ENCODE assay signal across 8 mouse cellular contexts in genomic region chr15:77928091-77928490, GRCm38 (mm10). TPM values are rescaled to one million over a fixed set of nuclear protein-coding genes. Genes with fewer than 3 reads are reported as not detected.
DNase-seq lines count a peak whose midpoint lies in the region; ATAC-seq and TF ChIP-seq lines count a peak whose summit lies in the region.

No protein-coding gene starts in this region.

- no peaks in the 10 kb centered on the region for H3K27me3 ChIP-seq in C2C12 (ENCODE audit: control insufficient read depth, insufficient read depth, insufficient read length)
- no peaks in the 10 kb centered on the region for H3K27me3 ChIP-seq in forebrain, embryonic 11.5 days (ENCODE audit: control insufficient read depth, insufficient read depth, low read length)
- no peaks in the 10 kb centered on the region for H3K27me3 ChIP-seq in liver, embryonic 13.5 days

- no peak for ATAC-seq in forebrain, embryonic 11.5 days (replicated peaks; ENCODE audit: low FRiP score)
- no peak for ATAC-seq in liver, embryonic 13.5 days (ENCODE audit: low read depth)

- peaks cover 62% of the 10 kb centered on the region for H3K79me2 ChIP-seq in C2C12 (ENCODE audit: control insufficient read depth, insufficient read depth)

- peak overlapping the region; percentile 72 for H3K9ac ChIP-seq in forebrain, embryonic 11.5 days (ENCODE audit: low read length)
- peak overlapping the region; percentile 85 for H3K9ac ChIP-seq in liver, embryonic 13.5 days

- peak overlapping the region; percentile 83 for H3K4me3 ChIP-seq in gastrocnemius, adult 2 months
- peak overlapping the region; percentile 59 for H3K4me3 ChIP-seq in C2C12 (ENCODE audit: insufficient read depth, poor library complexity, severe bottlenecking)
- H3K4me3 ChIP-seq in forebrain, embryonic 11.5 days (ENCODE audit: low read depth, low read length) = peak overlapping the region; percentile 71
- peak overlapping the region; percentile 88 for H3K4me3 ChIP-seq in liver, embryonic 13.5 days (replicated peaks)

- 0 out of 2 replicates have a peak, but pooled peaks cover 2% of the 10 kb centered on the region for H3K4me1 ChIP-seq in forebrain, embryonic 11.5 days (replicated peaks; ENCODE audit: control insufficient read depth, insufficient read depth, low read length)
- H3K4me1 ChIP-seq in liver, embryonic 13.5 days (replicated peaks) = peaks cover 64% of the 10 kb centered on the region

- H3ac ChIP-seq in C2C12 (ENCODE audit: control insufficient read depth, insufficient read length, low read depth) = peak overlapping the region; percentile 89

- 28% methylated on average over 4 of the region's 4 CpGs for WGBS in forebrain, embryonic 11.5 days
- WGBS in liver, embryonic 13.5 days (ENCODE audit: insufficient replicate concordance) = 15% methylated on average over 4 of the region's 4 CpGs

- no peak for DNase-seq in gastrocnemius, adult 2 months
- no peak for DNase-seq in gastrocnemius, postnatal 14 days
- no peak for DNase-seq in forebrain, embryonic 11.5 days (ENCODE audit: low spot score)
- no peak for DNase-seq in liver, embryonic 13.5 days
- DNase-seq in MN1 (ENCODE audit: low spot score) = no peak
- no peak for DNase-seq in ovary, postnatal 36 days (ENCODE audit: low spot score)
- DNase-seq in layer of hippocampus, postnatal 25 days (ENCODE audit: extremely low spot score in 1 of 2, low spot score in 1 of 2) = no peak

- H3K27ac ChIP-seq in gastrocnemius, adult 2 months = peak overlapping the region; percentile 100
- no peak overlapping the region for H3K27ac ChIP-seq in forebrain, embryonic 11.5 days (ENCODE audit: low read depth, low read length)
- H3K27ac ChIP-seq in liver, embryonic 13.5 days = peak overlapping the region; percentile 91

- peaks cover 44% of the 10 kb centered on the region for H3K36me3 ChIP-seq in C2C12 (ENCODE audit: control insufficient read depth, insufficient read depth)
- no peaks in the 10 kb centered on the region; the same call in 1 of the 2 replicates for H3K36me3 ChIP-seq in forebrain, embryonic 11.5 days (ENCODE audit: control insufficient read depth, insufficient read depth, low read length)
- H3K36me3 ChIP-seq in liver, embryonic 13.5 days = peaks cover 46% of the 10 kb centered on the region

- TF ChIP-seq CTCF in gastrocnemius, adult 2 months (IDR thresholded peaks at IDR 0.05) = no peak
- TF ChIP-seq CTCF in C2C12 (IDR thresholded peaks at IDR 0.05; ENCODE audit: control insufficient read depth, insufficient read depth, insufficient read length) = no peak

- no peaks in the 10 kb centered on the region for H3K9me3 ChIP-seq in forebrain, embryonic 11.5 days (ENCODE audit: control insufficient read depth, low read length)
- no peaks in the 10 kb centered on the region for H3K9me3 ChIP-seq in liver, embryonic 13.5 days (replicated peaks)

- intact Hi-C loops in gastrocnemius, adult 2 months (cut with DNase I) = no loop called here
- intact Hi-C loops in gastrocnemius, postnatal 14 days (cut with DNase I; ENCODE audit: low total_unique reads) = no loop called here

- H3K4me2 ChIP-seq in forebrain, embryonic 11.5 days (ENCODE audit: low read depth, low read length, severe bottlenecking) = peak overlapping the region; percentile 60
- H3K4me2 ChIP-seq in liver, embryonic 13.5 days = peak overlapping the region; percentile 79

- peaks cover 30% of the 10 kb centered on the region for H3K79me3 ChIP-seq in C2C12 (ENCODE audit: low read depth)

TF ChIP-seq in C2C12, 6 proteins besides CTCF, POLR2A, EP300 and RAD21:
- no peak for TF ChIP-seq MYOD1 (IDR thresholded peaks at IDR 0.05; ENCODE audit: control insufficient read depth, insufficient read length, low read depth)
- TF ChIP-seq FOSL1 (IDR thresholded peaks at IDR 0.05; ENCODE audit: insufficient read depth, low read length, poor library complexity, severe bottlenecking) = no peak

RNA-seq across cellular contexts. Expression of gene Txn2, which starts 0.7 kb away (rescaled TPM):
- total RNA-seq in gastrocnemius, adult 2 months (2021) = 100 to 1,000 TPM; 189 to 247 TPM
- total RNA-seq in gastrocnemius, postnatal 14 days (2021) = 100 to 1,000 TPM; 221 to 245 TPM
- 371 TPM for polyA plus RNA-seq in C2C12 (2012; fragmentation: generic; extraction: Trizol)
- 232 and 267 TPM in 2 replicates for polyA plus RNA-seq in forebrain, embryonic 11.5 days (2014; fragmentation: Nextera tagmentation; extraction: Ambion mirVana)
- 235 and 238 TPM in 2 replicates for polyA plus RNA-seq in liver, embryonic 13.5 days (2015; fragmentation: Nextera tagmentation; extraction: Ambion mirVana)
- 100 to 1,000 TPM; 115 to 140 TPM for total RNA-seq in layer of hippocampus, postnatal 25 days (2021)

RNA-seq across cellular contexts. Expression of gene Foxred2, which starts 28.4 kb away (rescaled TPM):
- total RNA-seq in gastrocnemius, adult 2 months (2021) = under 1 TPM; 0.43 to 0.84 TPM
- 1 to 10 TPM; 1.2 to 1.6 TPM for total RNA-seq in gastrocnemius, postnatal 14 days (2021)
- 7.3 TPM for polyA plus RNA-seq in C2C12 (2012; fragmentation: generic; extraction: Trizol)
- polyA plus RNA-seq in forebrain, embryonic 11.5 days (2014; fragmentation: Nextera tagmentation; extraction: Ambion mirVana) = 9.1 TPM in 2 replicates
- polyA plus RNA-seq in liver, embryonic 13.5 days (2015; fragmentation: Nextera tagmentation; extraction: Ambion mirVana) = 1.0 and 1.1 TPM in 2 replicates
- 10 to 100 TPM; 11.0 to 13.4 TPM for total RNA-seq in layer of hippocampus, postnatal 25 days (2021)

RNA-seq across cellular contexts. Expression of gene Eif3d, which starts 42.5 kb away (rescaled TPM):
- 10 to 100 TPM; 57.7 to 63.5 TPM for total RNA-seq in gastrocnemius, adult 2 months (2021)
- total RNA-seq in gastrocnemius, postnatal 14 days (2021) = 10 to 100 TPM; 67.7 to 73.6 TPM
- 428 TPM for polyA plus RNA-seq in C2C12 (2012; fragmentation: generic; extraction: Trizol)
- polyA plus RNA-seq in forebrain, embryonic 11.5 days (2014; fragmentation: Nextera tagmentation; extraction: Ambion mirVana) = 243 and 275 TPM in 2 replicates
- 200 and 222 TPM in 2 replicates for polyA plus RNA-seq in liver, embryonic 13.5 days (2015; fragmentation: Nextera tagmentation; extraction: Ambion mirVana)
- total RNA-seq in layer of hippocampus, postnatal 25 days (2021) = 100 to 1,000 TPM in 1 of 2 experiments, 10 to 100 TPM in 1; 91.1 to 109 TPM

Comparison
In these comparisons a context has a peak if more than half of its experiments do, and no peak if none do; other contexts are left out.
1. RNA of gene Foxred2, which starts 28.4 kb away (total RNA-seq): 11.0 to 13.4 TPM in layer of hippocampus, postnatal 25 days; 1.2 to 1.6 TPM in gastrocnemius, postnatal 14 days and 0.43 to 0.84 TPM in gastrocnemius, adult 2 months; every median in the first group is over 4 times any median in the second.
2. Peak in every context shown above with its lines, with median percentiles within 50 percentile points of each other: H3K4me3 ChIP-seq.